Mouse (Mus musculus) 3T3-L1 (cell line): ENCODE data around the gene Srl.
"Not testable (repeated sequence)": the region's sequence is repeated elsewhere in the genome, so short reads cannot be mapped to it uniquely, and the experiment has no call there.

Experiments
- DNase-seq: peaks from one replicate; pipeline ENCODE4 v3.0.0-alpha.2; 2015; ENCODE audit warnings: low read depth, low spot score

Srl gene

DNA sequence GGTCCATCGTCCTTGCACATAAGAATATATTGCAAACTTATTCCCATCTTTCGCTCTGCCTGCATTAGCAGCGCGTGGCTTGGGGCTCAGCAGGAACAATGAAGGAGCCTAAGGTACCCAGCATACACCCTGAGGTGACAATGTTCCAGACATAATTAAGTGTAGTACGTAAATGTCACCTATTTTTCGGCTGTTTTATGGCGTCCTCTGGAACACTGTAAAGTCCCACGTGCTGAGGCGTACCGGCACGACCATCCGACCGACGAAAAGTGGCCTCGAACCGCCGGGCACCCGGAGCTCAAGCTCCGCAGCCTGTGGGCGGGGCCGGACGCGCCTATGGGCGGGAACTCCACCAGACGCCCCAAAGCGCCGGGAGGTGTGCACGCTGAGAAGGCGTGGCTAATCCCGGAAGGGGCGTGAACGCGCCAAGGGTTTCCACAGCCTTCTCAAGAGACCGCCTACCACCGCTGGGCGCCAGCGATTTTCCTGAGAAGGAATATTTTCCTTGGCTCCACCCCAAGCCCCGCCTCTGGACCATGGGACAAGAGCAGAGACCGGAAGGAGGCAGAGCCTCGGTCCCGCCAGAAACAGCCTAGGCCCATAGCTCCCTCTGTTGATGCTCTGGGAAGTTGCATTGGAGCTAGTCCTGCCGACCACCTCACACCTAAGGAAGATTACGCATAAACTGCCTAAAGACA is at the start of gene Srl:
Srl (minus strand) TSS at position 316 of the 698 bp plus-strand sequence.
- peak; percentile 100 for DNase-seq

GRCm38 (mm10) chr16:4590236-4590635 is 48.6 kb upstream of the Srl start:
- peak; percentile 62 for DNase-seq

GRCm38 (mm10) chr16:4587516-4588210 is 46.0 kb upstream of the Srl start:
- peak; percentile 74 for DNase-seq

- peak; percentile 99 for DNase-seq
Observed at GRCm38 (mm10) chr16:4586531-4587123, 45.0 kb upstream of the Srl start.

DNA sequence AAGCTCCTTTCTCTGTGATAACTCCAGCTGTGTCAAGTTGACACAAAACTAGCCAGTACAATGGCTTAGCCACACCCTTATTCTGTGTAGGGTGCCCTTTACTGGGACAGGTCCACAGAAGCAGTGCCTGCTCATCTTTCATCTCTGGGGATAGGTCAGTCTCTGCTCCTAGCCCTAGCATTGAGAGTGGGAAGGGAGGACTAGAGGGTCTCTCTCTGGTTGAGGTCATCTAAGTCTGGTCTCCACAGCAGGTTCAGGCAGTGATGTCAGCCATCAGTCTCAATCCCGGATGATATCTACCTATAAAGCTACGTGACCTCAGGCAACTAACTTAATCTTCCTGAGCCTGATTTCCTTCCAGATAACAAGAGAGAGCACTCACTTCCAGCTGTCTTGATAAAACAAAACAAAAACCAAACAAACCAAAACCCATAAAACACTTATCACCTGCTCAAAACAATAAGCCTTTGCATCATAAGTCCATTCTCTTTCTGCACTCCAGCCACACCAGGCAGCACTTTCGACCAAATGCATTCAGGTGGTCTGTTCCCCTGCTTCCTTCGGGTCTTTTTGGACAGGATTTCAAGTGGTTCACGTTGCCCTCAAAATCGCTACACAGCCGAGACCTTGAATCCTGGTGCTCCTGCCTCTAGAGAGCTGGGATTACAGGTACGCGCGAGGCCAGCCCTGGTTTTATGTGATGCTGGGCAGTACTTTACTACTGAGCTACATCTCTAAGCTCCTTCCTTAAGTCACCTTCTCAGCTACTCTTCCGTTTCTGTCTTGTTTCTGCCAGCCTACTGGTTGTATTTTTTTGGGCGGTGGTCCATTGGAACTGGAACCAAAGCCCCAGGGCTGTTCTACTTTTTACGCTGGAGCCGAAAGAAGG is 44.3 kb upstream of the Srl start:
- DNase-seq = no peak

- no peak for DNase-seq
Observed at GRCm38 (mm10) chr16:4584438-4584837, 42.8 kb upstream of the Srl start.

DNA sequence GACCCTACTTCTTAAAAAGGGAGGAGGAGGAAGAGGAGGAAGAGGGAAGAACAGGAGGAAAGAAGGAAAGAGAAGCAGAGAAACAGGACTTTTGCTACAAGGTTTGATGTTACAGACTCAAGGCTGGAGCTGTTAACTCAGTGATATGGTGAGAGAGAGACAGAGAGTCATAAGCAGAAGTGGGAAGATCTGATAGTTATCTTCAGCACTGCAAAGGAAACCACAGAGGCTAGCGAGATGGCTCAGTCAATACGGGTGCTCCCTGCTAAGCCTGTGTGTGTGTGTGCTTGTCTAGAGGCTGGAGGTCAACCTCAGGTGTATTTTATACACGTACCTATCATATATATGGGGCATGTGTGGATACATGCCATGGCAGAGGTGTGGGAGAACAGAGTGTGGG is 42.2 kb upstream of the Srl start:
- DNase-seq = no peak

GRCm38 (mm10) chr16:4581179-4581578 is 39.6 kb upstream of the Srl start:
- DNase-seq = not testable (repeated sequence)

DNA sequence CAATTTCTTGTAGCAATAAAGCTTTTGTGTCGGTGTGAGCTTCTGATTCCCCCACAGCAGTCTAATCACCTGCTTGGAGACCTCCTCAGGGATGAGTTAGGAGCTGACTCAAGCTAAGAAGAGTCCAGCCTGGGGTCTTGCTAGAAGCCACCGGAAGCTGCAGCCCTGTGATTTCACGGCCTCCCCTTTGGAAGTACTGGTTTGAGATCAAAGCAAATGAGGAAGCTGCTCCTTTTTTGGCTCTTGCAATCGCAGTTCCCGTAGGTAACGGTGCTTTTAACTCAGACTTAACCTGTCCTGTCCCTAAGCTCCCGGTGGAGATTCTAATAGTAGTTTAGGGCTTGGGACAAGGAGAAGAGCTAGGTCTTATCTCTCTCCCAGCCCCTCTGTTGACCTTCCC is 37.0 kb upstream of the Srl start:
- no peak for DNase-seq

DNA sequence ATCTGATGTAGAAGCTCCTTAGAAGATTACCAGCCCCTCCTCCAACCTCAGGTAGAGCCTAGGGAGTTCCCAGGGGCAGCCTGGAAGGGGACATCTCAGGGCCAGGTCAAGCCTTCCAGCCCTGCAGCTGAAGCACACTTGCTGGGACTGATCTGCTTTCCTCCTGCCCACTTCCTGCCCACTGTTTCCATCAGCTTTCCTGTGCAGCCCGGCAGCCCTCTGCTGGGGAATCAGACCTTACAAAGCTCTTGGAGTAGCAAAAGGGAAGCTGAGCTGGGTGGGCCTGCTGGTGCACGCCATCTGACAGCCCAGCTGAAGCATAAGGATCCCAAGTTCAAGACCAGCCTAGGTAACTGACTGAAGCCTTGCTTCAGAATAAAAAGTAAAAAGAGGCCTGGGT is 35.3 kb upstream of the Srl start:
- no peak for DNase-seq

- no peak for DNase-seq
Observed at GRCm38 (mm10) chr16:4576038-4576437, 34.4 kb upstream of the Srl start.

DNA sequence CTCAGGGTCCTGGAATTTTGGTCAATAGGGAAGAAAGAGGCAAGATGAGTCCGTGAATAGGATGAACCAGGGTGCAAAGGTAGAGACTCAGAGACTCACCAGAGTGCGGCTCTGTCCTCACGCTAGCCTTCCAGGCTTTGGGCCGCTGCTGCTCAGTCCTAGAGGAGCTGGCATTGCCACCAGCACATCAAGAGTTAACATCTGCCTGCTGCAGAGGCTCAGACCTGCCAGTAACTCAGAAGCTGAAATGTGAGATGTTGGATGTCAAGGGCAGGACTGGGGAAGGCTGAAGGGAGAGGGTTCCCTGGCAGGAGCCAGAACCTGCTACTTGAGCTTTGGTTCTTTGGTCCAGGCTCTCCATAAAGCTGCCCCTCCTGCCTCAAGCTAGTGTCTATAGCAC is 29.1 kb upstream of the Srl start:
- DNase-seq = no peak

- peak; percentile 95 for DNase-seq
Observed at GRCm38 (mm10) chr16:4567912-4568311, 26.3 kb upstream of the Srl start.

DNA sequence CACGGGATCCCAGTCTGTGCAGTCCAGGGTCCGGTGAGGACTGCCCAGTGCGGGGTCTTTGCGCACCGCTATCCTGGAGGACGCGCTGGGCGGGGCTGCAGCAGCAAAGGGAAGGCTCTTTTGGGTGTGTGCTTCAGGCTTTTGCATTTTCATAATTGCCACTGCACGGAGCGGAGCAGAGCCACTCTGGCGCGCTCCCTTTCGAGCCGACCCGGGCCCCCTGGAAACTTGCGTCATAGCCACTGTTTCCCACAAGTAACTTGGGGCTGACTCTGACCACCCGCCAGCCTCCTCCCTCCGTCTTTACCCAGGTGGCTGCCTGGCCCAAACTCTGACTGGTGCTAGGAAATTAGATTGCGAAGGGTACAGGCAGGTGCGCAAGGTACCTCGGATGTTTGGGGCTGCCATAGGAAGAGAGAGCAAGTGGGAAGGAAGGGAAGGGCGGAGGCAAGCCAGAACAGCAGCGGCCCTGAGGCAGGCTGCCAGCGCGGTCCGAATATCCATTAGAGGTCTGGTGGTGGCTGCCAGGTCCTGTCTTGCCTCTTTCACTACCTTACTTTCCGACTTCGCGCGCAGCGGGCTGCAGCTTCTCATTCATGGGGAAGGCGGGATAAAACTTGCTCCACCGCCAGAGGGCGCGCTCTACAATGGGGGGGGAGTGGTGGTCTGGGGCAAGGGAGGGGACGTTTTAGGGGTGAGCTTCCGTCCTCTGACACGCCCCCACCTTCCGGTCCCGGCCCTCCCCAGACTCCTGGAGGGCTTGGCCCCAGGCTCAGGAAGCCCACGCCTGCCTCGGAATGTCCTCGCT is 18.7 kb upstream of the Srl start:
- peak; percentile 53 for DNase-seq

DNA sequence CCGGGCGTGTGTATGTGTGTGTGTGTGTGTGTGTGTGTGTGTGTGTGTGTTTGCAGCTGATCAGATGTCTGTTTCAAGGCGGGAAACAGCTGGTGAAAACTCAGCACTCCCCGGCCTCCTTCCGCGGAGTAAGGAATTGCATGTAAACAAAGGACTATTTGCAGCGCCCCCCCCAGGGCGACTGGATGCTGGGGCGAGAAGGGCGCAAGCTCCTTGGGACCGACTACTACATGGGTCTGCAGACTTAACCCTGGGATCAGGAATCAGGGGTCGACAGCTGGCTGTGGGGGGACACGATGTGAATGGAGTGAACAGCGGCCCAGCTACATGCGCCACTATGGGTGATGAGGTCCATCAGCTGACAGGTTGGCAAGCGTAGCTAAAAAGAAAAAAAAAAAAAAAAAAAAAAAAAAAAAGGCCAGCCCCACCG is 18.1 kb upstream of the Srl start, which contains the start of gene Tfap4:
Tfap4 (minus strand) TSS at position 140 of the 430 bp plus-strand sequence.
- peak; percentile 94 for DNase-seq

GRCm38 (mm10) chr16:4558980-4559631 is 17.5 kb upstream of the Srl start:
- peak; percentile 70 for DNase-seq

- peak; percentile 96 for DNase-seq
Observed at GRCm38 (mm10) chr16:4558384-4558979, 16.9 kb upstream of the Srl start.

GRCm38 (mm10) chr16:4557949-4558348 is 16.3 kb upstream of the Srl start:
- peak; percentile 71 for DNase-seq

GRCm38 (mm10) chr16:4557085-4557484 is 15.5 kb upstream of the Srl start:
- no peak for DNase-seq

GRCm38 (mm10) chr16:4555555-4555954 is 13.9 kb upstream of the Srl start:
- no peak for DNase-seq
